Mouse (Mus musculus) embryonic fibroblast, embryonic 13.5 days (primary cell): ENCODE data around the gene Rangap1.

Experiments used
- CTCF ChIP-seq: IDR thresholded peaks from 2 replicates; pipeline ENCODE4 v1.5.1; 2011; ENCODE audit warnings: mild to moderate bottlenecking, control low read depth, low read length, moderate library complexity, borderline replicate concordance; ENCODE audit not compliant: insufficient read depth
- POLR2A ChIP-seq: IDR thresholded peaks from 2 replicates; pipeline ENCODE4 v1.6.1; 2011; ENCODE audit warnings: low read depth, mild to moderate bottlenecking, control low read depth, low read length, moderate library complexity

DNA sequence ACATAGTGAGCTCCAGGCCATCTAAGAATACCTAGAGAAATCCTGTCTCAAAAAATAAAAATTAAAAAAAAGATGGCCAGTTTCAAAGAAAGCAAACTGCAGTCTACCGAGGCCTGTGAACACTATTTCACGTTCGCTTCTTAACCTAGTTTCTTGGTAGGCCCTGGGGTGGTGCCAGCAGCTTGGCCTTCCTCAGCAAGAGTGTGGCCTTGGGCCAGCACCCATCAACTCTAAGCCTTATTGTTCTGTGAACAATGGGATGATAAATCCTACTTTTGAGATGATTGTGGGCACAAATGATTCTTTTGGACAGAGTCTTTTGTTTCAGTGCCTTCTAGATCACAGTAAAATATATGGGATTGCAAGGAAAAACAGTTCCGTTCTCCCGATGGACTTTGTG is 13.4 kb upstream of the Rangap1 start:
- no peak for TF ChIP-seq POLR2A
- no peak for TF ChIP-seq CTCF
